Mouse (Mus musculus): ENCODE results near the gene Agt. TPM values are rescaled to one million over a fixed set of nuclear protein-coding genes. Genes with fewer than 3 reads are reported as not detected.

Agt gene
- polyA plus RNA-seq, 1 experiment from 2014 or later = not detected

DNA sequence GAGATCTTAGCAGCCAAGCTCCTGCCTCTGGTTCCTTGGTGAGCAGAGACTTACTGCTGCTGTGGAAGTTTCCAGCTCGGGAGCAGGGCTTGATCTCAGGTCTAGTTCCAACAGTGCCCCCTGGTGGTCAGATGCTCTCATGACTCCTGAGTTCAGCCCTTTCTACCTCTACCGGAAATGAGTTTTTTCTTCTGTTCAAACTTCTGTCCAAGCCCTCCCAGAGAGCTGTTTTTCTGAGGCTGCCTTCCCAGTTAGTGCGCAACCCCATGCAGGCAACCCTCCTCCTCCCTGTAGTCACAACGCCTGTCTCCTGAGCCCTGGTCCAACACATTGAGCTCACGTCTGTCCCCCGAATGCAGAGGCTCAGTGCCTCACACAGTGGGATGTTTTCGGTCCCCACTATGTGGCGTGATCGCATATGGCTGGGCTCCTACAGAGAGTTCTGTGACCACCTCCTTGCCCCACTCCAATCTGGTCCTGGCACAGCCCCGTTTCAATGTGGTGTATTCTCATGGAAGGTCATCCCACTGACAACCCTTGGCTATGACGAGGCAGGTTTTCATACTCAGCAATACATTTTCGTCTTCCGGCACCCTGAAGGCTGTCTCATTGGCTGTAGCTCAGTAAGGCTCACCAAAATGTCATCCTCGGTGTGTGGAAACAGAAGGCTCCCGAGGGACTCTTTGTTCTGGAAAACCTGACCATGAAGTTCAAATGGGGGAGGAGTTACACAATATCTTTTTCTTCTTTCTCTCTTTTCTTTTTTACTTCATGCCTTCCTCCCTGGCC, 4.2 kb upstream of the Agt start:
- ATAC-seq = no peak
- Histone ChIP-seq H3K27me3 (no peaks in the 10 kb centered on the region), H3K36me3 (ENCODE audit: poor library complexity, severe bottlenecking) (no peaks in the 10 kb centered on the region), H3K4me1 (no peaks in the 10 kb centered on the region), H3K4me3 (no peak overlapping the region), H3K4me2 (no peak overlapping the region), H3K9ac (no peak overlapping the region), H3K27ac (no peak overlapping the region), H3K9me3 (replicated peaks) (no peaks in the 10 kb centered on the region)
- 62% methylated on average over 15 of the region's 15 CpGs for WGBS

DNA sequence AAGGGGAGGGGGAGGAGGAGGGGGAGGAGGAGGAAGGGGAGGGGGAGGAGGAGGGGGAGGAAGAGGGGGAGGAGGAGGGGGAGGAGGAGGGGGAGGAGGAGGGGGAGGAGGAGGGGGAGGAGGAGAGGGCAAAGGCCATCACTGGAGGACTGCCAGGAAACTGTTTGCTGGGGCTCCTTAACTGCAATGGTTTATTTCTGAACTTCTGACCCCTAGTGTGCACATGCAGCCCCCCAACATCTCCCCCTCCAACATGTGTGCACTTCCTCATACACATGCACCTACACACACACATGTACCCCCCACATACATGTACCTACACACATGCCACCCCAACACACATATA, 2.9 kb upstream of the Agt start:
- ATAC-seq = no peak
- H3K4me3 ChIP-seq = no peak overlapping the region
- no peaks in the 10 kb centered on the region for H3K27me3 ChIP-seq
- H3K9ac ChIP-seq = no peak overlapping the region
- H3K36me3 ChIP-seq (ENCODE audit: poor library complexity, severe bottlenecking) = no peaks in the 10 kb centered on the region
- H3K4me2 ChIP-seq = no peak overlapping the region
- H3K9me3 ChIP-seq (replicated peaks) = no peaks in the 10 kb centered on the region
- no peak overlapping the region for H3K27ac ChIP-seq
- H3K4me1 ChIP-seq = no peaks in the 10 kb centered on the region

DNA sequence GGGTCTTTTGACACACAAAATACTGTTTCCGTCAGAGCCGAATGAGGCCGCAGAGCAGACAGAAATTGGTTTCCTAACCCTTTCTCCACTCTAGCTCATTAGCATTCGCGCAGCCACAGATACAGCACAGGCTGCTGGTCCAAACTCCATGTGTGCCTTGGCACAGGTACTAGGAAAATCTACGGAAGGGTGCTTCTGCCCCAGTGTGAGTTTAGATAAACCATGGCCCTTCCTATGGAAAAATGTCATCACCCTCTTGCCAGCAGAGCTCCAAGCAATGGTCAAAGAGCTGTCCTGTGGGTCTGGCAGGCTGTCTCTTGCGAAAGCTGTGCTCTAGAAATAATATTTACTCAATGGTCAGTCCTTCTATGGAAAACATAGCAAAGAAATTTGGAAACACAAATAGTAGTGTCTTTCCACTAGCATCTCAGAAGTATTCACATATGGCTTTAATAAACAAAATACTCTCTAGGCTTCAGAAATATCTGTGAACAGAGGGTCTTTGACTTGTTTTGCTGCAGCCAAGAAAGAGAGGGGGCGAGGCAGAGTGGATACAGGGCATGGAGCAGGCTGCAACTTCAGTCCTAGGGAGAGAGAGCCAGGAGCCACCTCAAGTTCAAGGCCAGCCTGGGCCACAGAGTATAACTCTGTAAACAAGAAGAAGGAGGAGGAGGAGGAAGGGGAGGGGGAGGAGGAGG, 2.4 kb upstream of the Agt start:
- no peak overlapping the region for H3K9ac ChIP-seq
- no peaks in the 10 kb centered on the region for H3K36me3 ChIP-seq (ENCODE audit: poor library complexity, severe bottlenecking)
- no peak overlapping the region for H3K4me2 ChIP-seq
- H3K4me1 ChIP-seq = no peaks in the 10 kb centered on the region
- H3K4me3 ChIP-seq = no peak overlapping the region
- H3K27me3 ChIP-seq = no peaks in the 10 kb centered on the region
- no peaks in the 10 kb centered on the region for H3K9me3 ChIP-seq (replicated peaks)
- no peak for ATAC-seq
- no peak overlapping the region for H3K27ac ChIP-seq
- 75% methylated on average over 8 of the region's 8 CpGs for WGBS

DNA sequence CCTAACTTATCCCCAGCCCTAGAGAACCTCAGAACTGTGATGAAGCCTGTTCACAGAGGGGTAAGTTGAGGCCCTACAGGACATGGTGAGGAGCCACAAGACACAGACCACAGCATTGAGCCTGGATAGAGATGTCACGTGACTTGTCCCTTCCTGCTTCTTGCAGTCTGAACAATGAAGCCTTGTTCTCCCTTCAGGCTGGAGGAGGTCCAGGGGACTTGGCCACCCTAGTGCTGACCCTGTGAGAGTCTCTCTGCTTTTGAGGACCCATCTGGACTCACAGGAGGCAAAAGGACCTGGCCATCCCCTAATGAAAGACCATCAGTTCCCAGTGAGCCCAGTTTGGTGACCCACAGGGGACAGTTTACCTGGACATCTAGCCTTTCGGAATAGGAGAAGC, 406 bp downstream of the Agt start:
- Histone ChIP-seq H3K36me3 (ENCODE audit: poor library complexity, severe bottlenecking) (no peaks in the 10 kb centered on the region), H3K4me1 (no peaks in the 10 kb centered on the region), H3K9me3 (replicated peaks) (no peaks in the 10 kb centered on the region), H3K27ac (no peak overlapping the region), H3K9ac (no peak overlapping the region), H3K4me3 (no peak overlapping the region), H3K4me2 (no peak overlapping the region), H3K27me3 (no peaks in the 10 kb centered on the region)
- 73% methylated on average over 2 of the region's 2 CpGs for whole genome bisulfite sequencing
- no peak for ATAC-seq

DNA sequence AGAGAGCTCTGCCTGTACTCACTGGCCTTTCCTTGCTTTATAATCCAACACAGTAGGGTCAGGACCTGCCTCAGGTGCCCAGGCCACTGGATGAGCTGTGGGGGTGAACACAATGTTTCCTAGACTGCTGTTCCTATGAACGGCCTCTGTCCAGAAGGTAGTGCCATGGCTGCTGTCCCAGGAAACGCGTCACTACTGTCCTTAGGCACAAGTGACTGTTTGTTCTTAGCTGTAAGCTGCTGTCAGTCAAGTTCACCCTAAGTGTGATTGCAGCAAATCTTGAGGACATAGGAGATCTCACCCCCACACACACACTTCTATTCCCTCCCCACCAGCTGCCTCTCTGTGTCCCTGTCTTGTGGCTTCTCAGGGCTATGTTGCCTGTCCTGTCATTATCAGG, 1.9 kb downstream of the Agt start:
- no peaks in the 10 kb centered on the region for H3K4me1 ChIP-seq
- no peaks in the 10 kb centered on the region for H3K36me3 ChIP-seq (ENCODE audit: poor library complexity, severe bottlenecking)
- no peak overlapping the region for H3K4me2 ChIP-seq
- H3K4me3 ChIP-seq = no peak overlapping the region
- no peak overlapping the region for H3K9ac ChIP-seq
- 89% methylated on average over 3 of the region's 3 CpGs for WGBS
- no peak for ATAC-seq
- H3K27me3 ChIP-seq = no peaks in the 10 kb centered on the region
- H3K27ac ChIP-seq = no peak overlapping the region
- H3K9me3 ChIP-seq (replicated peaks) = no peaks in the 10 kb centered on the region

DNA sequence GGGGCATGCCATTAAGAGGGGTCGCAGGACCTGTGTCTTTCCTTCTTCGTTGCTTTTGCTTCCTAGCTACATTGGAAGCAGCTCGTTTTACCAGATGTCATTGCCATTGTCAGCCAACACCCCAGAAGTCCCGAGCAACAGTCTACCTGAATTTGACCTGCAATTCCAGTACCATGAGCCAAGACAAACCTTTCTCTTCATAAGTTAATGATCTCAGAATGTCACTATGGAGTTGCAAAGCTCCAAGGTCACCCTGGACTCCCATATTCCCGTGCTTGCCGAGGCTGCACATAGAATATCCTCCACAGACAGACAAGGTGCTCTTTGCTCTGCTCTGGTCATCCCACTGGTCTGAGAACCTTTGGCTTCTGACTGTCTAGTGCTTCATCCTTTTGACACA, 2.4 kb downstream of the Agt start:
- Histone ChIP-seq H3K27me3 (no peaks in the 10 kb centered on the region), H3K9ac (no peak overlapping the region), H3K4me3 (no peak overlapping the region), H3K36me3 (ENCODE audit: poor library complexity, severe bottlenecking) (no peaks in the 10 kb centered on the region), H3K4me1 (no peaks in the 10 kb centered on the region), H3K27ac (no peak overlapping the region), H3K9me3 (replicated peaks) (no peaks in the 10 kb centered on the region), H3K4me2 (no peak overlapping the region)
- WGBS = 82% methylated on average over 6 of the region's 6 CpGs
- no peak for ATAC-seq

DNA sequence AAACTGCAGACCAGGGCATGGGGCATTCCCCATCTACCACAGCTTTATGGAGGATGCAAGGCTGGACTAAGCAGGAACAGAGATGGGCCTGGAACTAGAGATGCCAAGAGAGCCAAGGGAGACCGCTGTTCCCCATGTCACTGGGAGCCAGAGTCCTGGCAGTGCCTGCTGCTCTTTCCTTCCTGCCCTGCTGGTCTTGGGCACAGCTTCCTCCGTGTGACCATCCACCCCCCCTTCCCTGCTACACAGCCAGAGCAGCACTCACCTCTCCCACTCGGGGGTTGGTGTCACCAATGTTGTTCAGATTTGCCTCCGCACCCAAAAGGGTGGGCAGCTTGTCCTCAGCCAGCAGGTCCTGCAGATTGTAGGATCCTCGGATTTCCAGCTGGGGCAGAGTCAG, 12.0 kb downstream of the Agt start:
- 62% methylated on average over 5 of the region's 5 CpGs for WGBS

DNA sequence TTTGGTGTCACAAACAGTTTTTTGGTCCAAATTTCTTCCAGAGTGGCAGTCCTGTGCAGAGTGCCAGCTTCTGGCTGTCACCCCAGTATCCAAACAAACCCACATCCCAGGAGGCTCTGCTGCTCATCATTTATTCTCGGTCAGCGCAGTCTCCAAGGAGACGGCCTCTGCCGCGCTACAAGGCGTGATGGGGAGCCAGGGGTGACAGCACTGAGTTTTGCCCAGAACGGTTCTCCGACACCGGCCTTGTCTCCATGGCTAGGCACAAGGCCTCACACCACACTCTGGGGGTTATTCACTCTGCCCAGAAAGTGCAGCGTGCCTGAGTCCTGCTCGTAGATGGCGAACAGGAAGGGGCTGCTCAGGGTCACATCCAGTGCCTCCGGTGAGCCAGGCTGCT, 12.8 kb downstream of the Agt start:
- no peaks in the 10 kb centered on the region for H3K9me3 ChIP-seq (replicated peaks)
- no peak overlapping the region for H3K4me3 ChIP-seq
- H3K27me3 ChIP-seq = no peaks in the 10 kb centered on the region
- no peak for ATAC-seq
- peaks cover 13% of the 10 kb centered on the region for H3K36me3 ChIP-seq (ENCODE audit: poor library complexity, severe bottlenecking)
- H3K4me2 ChIP-seq = no peak overlapping the region
- WGBS = 69% methylated on average over 13 of the region's 13 CpGs
- H3K27ac ChIP-seq = peak overlapping the region; percentile 17; the same call in 1 of the 2 replicates
- peaks cover 5% of the 10 kb centered on the region; the same call in 1 of the 2 replicates for H3K4me1 ChIP-seq
- H3K9ac ChIP-seq = no peak overlapping the region

More for the DNA sequence above, 12.0 kb downstream of the Agt start:
- Histone ChIP-seq H3K9ac (no peak overlapping the region), H3K4me3 (no peak overlapping the region), H3K27me3 (no peaks in the 10 kb centered on the region), H3K4me2 (no peak overlapping the region), H3K4me1 (peaks cover 5% of the 10 kb centered on the region; the same call in 1 of the 2 replicates), H3K9me3 (replicated peaks) (no peaks in the 10 kb centered on the region), H3K36me3 (ENCODE audit: poor library complexity, severe bottlenecking) (peaks cover 5% of the 10 kb centered on the region), H3K27ac (no peak overlapping the region)
- no peak for ATAC-seq

DNA sequence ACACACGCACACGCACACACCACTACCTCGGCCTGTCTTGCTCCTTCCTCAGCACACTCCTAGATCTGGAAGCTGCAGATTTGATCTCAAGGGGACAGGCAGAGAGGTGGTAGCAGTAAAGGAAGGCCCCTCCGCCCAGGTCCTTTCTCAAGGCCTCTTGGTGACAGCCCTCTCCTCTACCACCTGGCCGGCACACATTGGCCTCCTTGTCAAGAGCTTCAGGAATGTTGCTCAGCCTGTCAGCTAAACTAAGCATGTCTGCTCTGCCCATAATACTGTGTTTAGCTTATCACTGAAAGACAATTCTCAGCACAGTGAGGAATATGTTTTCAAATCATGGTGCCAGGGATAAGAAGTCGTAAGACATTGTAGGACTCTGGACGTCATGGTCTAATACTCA, 13.3 kb downstream of the Agt start:
- H3K4me1 ChIP-seq = peaks cover 5% of the 10 kb centered on the region; the same call in 1 of the 2 replicates
- no peaks in the 10 kb centered on the region for H3K9me3 ChIP-seq (replicated peaks)
- peaks cover 18% of the 10 kb centered on the region for H3K36me3 ChIP-seq (ENCODE audit: poor library complexity, severe bottlenecking)
- peak overlapping the region; percentile 40; the same call in 1 of the 2 replicates for H3K27ac ChIP-seq
- no peak overlapping the region for H3K4me3 ChIP-seq
- WGBS = 89% methylated on average over 7 of the region's 7 CpGs
- H3K27me3 ChIP-seq = no peaks in the 10 kb centered on the region
- no peak overlapping the region for H3K4me2 ChIP-seq
- no peak for ATAC-seq
- no peak overlapping the region for H3K9ac ChIP-seq

DNA sequence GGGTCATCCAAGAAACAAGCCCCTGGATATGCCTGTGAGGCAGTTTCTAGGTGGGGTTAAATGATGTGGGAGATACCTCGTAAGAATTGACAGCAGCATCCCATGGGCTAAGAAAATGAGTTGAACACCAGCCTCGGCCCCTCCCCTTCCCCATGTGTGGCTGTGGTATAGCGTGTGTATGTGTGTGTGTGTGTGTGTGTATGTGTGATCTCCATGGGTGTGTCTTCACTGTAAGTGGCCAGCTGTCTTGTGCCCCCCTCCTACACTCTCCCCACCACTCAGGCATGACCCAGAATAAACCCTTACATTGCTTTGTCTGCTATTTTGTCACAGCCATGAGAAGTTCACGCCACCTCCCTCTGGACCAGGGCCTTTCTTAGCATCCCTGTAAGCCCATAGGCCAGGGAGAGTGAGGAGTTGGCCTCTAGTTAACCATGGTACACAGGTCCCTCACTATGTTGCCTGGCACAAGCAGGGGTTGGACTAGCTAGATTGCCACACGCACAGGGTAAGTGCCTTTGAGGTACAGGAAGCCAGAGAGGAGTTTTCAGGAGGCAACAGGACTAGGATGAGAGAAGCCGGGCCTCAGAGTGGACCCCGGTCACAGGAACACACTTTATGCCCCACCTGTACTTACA, 14.3 kb downstream of the Agt start:
- Histone ChIP-seq H3K36me3 (ENCODE audit: poor library complexity, severe bottlenecking) (peaks cover 27% of the 10 kb centered on the region), H3K4me1 (peaks cover 5% of the 10 kb centered on the region; the same call in 1 of the 2 replicates), H3K27ac (no peak overlapping the region), H3K9ac (no peak overlapping the region), H3K9me3 (replicated peaks) (no peaks in the 10 kb centered on the region), H3K4me3 (no peak overlapping the region), H3K4me2 (no peak overlapping the region), H3K27me3 (no peaks in the 10 kb centered on the region)
- 87% methylated on average over 6 of the region's 7 CpGs for WGBS
- no peak for ATAC-seq

DNA sequence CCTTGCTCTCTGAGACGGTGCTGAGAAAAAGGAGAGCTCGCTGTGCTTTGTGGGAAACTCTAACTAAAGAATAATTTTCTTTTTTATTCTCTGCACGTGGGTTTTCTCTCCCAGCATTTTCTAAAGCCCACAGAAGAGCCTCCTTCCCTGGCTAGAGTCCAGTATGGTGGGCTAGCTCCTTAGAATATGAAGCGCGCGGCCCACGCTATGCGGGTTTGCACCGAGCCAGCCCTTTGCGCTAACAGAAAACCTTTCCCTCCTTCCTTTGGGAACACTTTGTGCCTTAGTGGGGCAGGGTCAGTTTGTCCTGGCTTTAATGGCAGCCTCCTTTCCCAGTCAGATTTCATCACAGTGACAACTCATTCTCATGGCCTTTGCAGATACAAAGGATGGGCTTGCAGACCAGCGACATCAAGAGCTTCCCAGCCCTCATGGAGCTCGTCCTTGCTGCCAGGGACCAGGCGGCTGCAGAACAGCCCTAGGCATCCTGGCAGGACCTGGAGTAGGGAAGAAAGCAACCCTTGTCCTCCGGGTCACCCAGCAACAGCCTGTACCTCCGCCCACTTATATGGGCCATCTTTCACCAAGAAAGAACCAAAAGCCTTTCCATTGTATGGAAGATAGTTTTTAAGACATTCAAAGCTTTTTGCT, 18.4 kb downstream of the Agt start:
- 95% methylated on average over 15 of the region's 15 CpGs for WGBS
- Histone ChIP-seq H3K9ac (no peak overlapping the region), H3K4me2 (no peak overlapping the region), H3K36me3 (ENCODE audit: poor library complexity, severe bottlenecking) (peaks cover 66% of the 10 kb centered on the region), H3K4me1 (no peaks in the 10 kb centered on the region), H3K4me3 (no peak overlapping the region), H3K9me3 (replicated peaks) (no peaks in the 10 kb centered on the region), H3K27me3 (no peaks in the 10 kb centered on the region), H3K27ac (no peak overlapping the region)
- ATAC-seq = no peak

DNA sequence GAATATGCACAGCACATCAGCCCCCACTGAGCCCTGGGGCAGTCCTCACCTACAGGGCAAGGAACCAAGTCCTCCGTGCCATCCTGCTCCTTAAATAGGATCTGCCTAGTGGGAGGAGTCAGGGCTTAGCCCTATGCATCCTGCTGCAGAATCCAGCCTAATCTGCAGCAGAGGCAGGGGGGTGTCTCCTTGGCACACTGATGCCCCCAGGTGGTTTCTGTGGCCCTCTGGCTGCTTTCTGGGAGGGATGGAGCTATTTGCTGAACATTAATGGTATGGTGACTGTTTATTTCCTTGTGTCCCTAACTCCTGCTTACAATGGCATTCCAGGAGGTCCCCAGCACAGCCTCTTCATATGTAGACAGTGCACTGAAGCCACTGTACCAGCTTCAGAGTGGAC, 21.3 kb downstream of the Agt start:
- Histone ChIP-seq H3K9me3 (replicated peaks) (no peaks in the 10 kb centered on the region), H3K27me3 (no peaks in the 10 kb centered on the region), H3K4me3 (no peak overlapping the region), H3K4me2 (no peak overlapping the region), H3K36me3 (ENCODE audit: poor library complexity, severe bottlenecking) (peaks cover 95% of the 10 kb centered on the region), H3K4me1 (no peaks in the 10 kb centered on the region), H3K9ac (no peak overlapping the region), H3K27ac (no peak overlapping the region)
- WGBS = 90% methylated on average over 1 of the region's 1 CpGs
- no peak for ATAC-seq

Measured in forebrain, embryonic 13.5 days (tissue).